Mouse (Mus musculus) heart, adult 2 months (tissue): ENCODE data around the gene Tom1. TPM values are rescaled to one million over a fixed set of nuclear protein-coding genes. Genes with fewer than 3 reads are reported as not detected.
A peak's percentile ranks its signal among the peaks of the same experiment; 100 is the strongest.

Experiments used
- DNase-seq, 2 experiments: peaks; one replicate each; pipeline ENCODE4 v3.0.0; 2021
- H3K27ac ChIP-seq: fragments of 200-600 bp; 2 replicates; pipeline ENCODE4 v1.8.1; 2022
- H3K27me3 ChIP-seq: fragments of 200-500 bp; 2 replicates; pipeline ENCODE4 v1.6.1; 2012; ENCODE audit warnings: mild to moderate bottlenecking, low read length, inconsistent platforms, mixed read lengths; ENCODE audit not compliant: control insufficient read depth, insufficient read depth
- H3K36me3 ChIP-seq: fragments of 200-500 bp; 2 replicates; pipeline ENCODE4 v1.6.1; 2012; ENCODE audit warnings: low read length, inconsistent platforms; ENCODE audit not compliant: control insufficient read depth, insufficient read depth
- H3K4me1 ChIP-seq: fragments of 200-500 bp; 2 replicates; pipeline ENCODE4 v1.6.1; 2011; ENCODE audit warnings: low read length; ENCODE audit not compliant: control insufficient read depth, insufficient read depth
- H3K4me3 ChIP-seq: fragments of 200-600 bp; 2 replicates; pipeline ENCODE4 v1.8.1; 2022
- H3K79me2 ChIP-seq: fragments of 200-500 bp; replicated peaks from 2 replicates; pipeline ENCODE4 v1.6.1; 2012; ENCODE audit warnings: mild to moderate bottlenecking, inconsistent platforms, low read length, moderate library complexity, mixed read lengths; ENCODE audit not compliant: control insufficient read depth, insufficient read depth
- H3K9ac ChIP-seq: fragments of 200-500 bp; 2 replicates; pipeline ENCODE4 v1.6.1; 2012; ENCODE audit warnings: low read depth, mild to moderate bottlenecking, control low read depth, inconsistent platforms, low read length, mixed read lengths
- CTCF ChIP-seq: fragments of 200-600 bp; IDR thresholded peaks from 2 replicates; pipeline ENCODE4 v1.8.1; 2022; ENCODE audit warnings: antibody characterized with exemption, mild to moderate bottlenecking, moderate library complexity
- EP300 ChIP-seq: fragments of 200-500 bp; IDR thresholded peaks from 2 replicates; pipeline ENCODE4 v1.6.1; 2011; ENCODE audit warnings: low read depth, low read length, control low read depth; ENCODE audit not compliant: insufficient read depth
- POLR2A ChIP-seq: fragments of 200-500 bp; IDR thresholded peaks from 2 replicates; pipeline ENCODE4 v1.6.1; 2011; ENCODE audit warnings: mild to moderate bottlenecking, low read depth, low read length, control low read depth; ENCODE audit not compliant: insufficient read depth
- WGBS: fragments of 180-500 bp; shearing (Covaris S2); methylation state at CpG from one replicate; pipeline ENCODE4 v1.1.7; 2018; 5-methylcytosine and 5-hydroxymethylcytosine counted together
- intact Hi-C: fragments of 180-260 bp; cut with DNase I; formaldehyde crosslinking; loops from one replicate; pipeline ENCODE4 v1.15.1; 2025
- polyA plus RNA-seq: library from polyadenylated mRNA; depleted of rRNA; stranded (reverse); fragments of >200 nt; gene quantifications from 2 replicates; pipeline ENCODE4 v1.2.3, GENCODE M21; 2012
- total RNA-seq, 2 experiments: library from RNA; stranded (reverse); gene quantifications; 2 replicates each; pipeline ENCODE4 v1.2.3; 2021

Tom1 gene
- total and polyA plus RNA-seq, 3 experiments = 67.6 to 146 (median 74.3) TPM

- 74% methylated on average over 1 of the region's 1 CpGs for WGBS
- H3K4me1 ChIP-seq = peaks cover 4% of the 10 kb centered on the region
These were observed 17.1 kb upstream of the Tom1 start for GRCm38 (mm10) chr8:75016422-75016821.

GRCm38 (mm10) chr8:75018274-75018972, 15.1 kb upstream of the Tom1 start:
- Histone ChIP-seq H3K27ac (no peak overlapping the region), H3K9ac (no peak overlapping the region)
- WGBS = 52% methylated on average over 5 of the region's 5 CpGs

More at GRCm38 (mm10) chr8:75016422-75016821, 17.1 kb upstream of the Tom1 start:
- no peaks in the 10 kb centered on the region for H3K79me2 ChIP-seq
- TF ChIP-seq EP300 (no peak), CTCF (no peak), POLR2A (no peak)
- no peak overlapping the region for H3K27ac ChIP-seq
- no peak for DNase-seq
- H3K27me3 ChIP-seq = no peaks in the 10 kb centered on the region
- intact Hi-C loops = no loop called here
- peaks cover 4% of the 10 kb centered on the region for H3K36me3 ChIP-seq
- no peak overlapping the region for H3K9ac ChIP-seq
- no peak overlapping the region for H3K4me3 ChIP-seq

GRCm38 (mm10) chr8:75023660-75024316, 9.7 kb upstream of the Tom1 start:
- no peak for DNase-seq
- WGBS = 87% methylated on average over 3 of the region's 3 CpGs
- intact Hi-C loops = no loop called here
- Histone ChIP-seq H3K79me2 (no peaks in the 10 kb centered on the region), H3K27me3 (no peaks in the 10 kb centered on the region), H3K27ac (no peak overlapping the region), H3K4me1 (no peaks in the 10 kb centered on the region), H3K9ac (no peak overlapping the region), H3K4me3 (no peak overlapping the region), H3K36me3 (peaks cover 2% of the 10 kb centered on the region)
- TF ChIP-seq EP300 = no peak
- peak; percentile 62 for TF ChIP-seq CTCF
- TF ChIP-seq POLR2A = no peak

More at GRCm38 (mm10) chr8:75018274-75018972, 15.1 kb upstream of the Tom1 start:
- Histone ChIP-seq H3K27me3 (no peaks in the 10 kb centered on the region), H3K4me3 (no peak overlapping the region), H3K79me2 (no peaks in the 10 kb centered on the region), H3K4me1 (peaks cover 4% of the 10 kb centered on the region), H3K36me3 (peaks cover 4% of the 10 kb centered on the region)
- TF ChIP-seq POLR2A (no peak), EP300 (no peak), CTCF (no peak)
- no peak for DNase-seq
- intact Hi-C loops = no loop called here

- DNase-seq = no peak
- intact Hi-C loops = no loop called here
- Histone ChIP-seq H3K27ac (no peak overlapping the region), H3K27me3 (no peaks in the 10 kb centered on the region), H3K4me1 (no peaks in the 10 kb centered on the region), H3K9ac (no peak overlapping the region), H3K36me3 (peaks cover 2% of the 10 kb centered on the region), H3K4me3 (no peak overlapping the region), H3K79me2 (no peaks in the 10 kb centered on the region)
- TF ChIP-seq POLR2A (no peak), CTCF (no peak), EP300 (no peak)
- WGBS = 94% methylated on average over 4 of the region's 4 CpGs
These were observed 7.7 kb upstream of the Tom1 start for GRCm38 (mm10) chr8:75025809-75026208.

GRCm38 (mm10) chr8:75030453-75031024, 3.0 kb upstream of the Tom1 start:
- TF ChIP-seq CTCF (peak; percentile 10; the same call in 1 of the 2 replicates), POLR2A (no peak)
- Histone ChIP-seq H3K27ac (no peak overlapping the region), H3K4me1 (peaks cover 4% of the 10 kb centered on the region), H3K36me3 (peaks cover 9% of the 10 kb centered on the region), H3K9ac (no peak overlapping the region), H3K79me2 (no peaks in the 10 kb centered on the region), H3K27me3 (no peaks in the 10 kb centered on the region), H3K4me3 (no peak overlapping the region)
- 90% methylated on average over 3 of the region's 3 CpGs for WGBS
- intact Hi-C loops = no loop called here
- no peak for DNase-seq

GRCm38 (mm10) chr8:75032961-75033360, 544 bp upstream of the Tom1 start:
- DNase-seq = no peak
- no peaks in the 10 kb centered on the region for H3K27me3 ChIP-seq
- peak overlapping the region; percentile 6; the same call in 1 of the 2 replicates for H3K9ac ChIP-seq
- H3K4me3 ChIP-seq = peak overlapping the region; percentile 44
- H3K79me2 ChIP-seq = no peaks in the 10 kb centered on the region
- 69% methylated on average over 5 of the region's 5 CpGs for WGBS
- peak overlapping the region; percentile 98 for H3K27ac ChIP-seq
- intact Hi-C loops = loop anchor here (1.0 kb wide), 1 partner anchor 40 kb away; the partner anchor contains the start of gene Hmgxb4
- H3K36me3 ChIP-seq = peaks cover 12% of the 10 kb centered on the region
- no peak for TF ChIP-seq EP300
- no peak for TF ChIP-seq POLR2A
- no peak for TF ChIP-seq CTCF
- peaks cover 9% of the 10 kb centered on the region for H3K4me1 ChIP-seq
